Mouse (Mus musculus) c-Kit-positive CD71-negative TER-119-negative erythroid progenitor cells, embryonic 14.5 days (primary cell): Measurements from ENCODE around the gene Gm21987.

Experiments
- DNase-seq: peaks from one replicate; pipeline ENCODE4 v3.0.0-alpha.2; 2013; ENCODE audit warnings: low read depth

Gm21987 gene

DNA sequence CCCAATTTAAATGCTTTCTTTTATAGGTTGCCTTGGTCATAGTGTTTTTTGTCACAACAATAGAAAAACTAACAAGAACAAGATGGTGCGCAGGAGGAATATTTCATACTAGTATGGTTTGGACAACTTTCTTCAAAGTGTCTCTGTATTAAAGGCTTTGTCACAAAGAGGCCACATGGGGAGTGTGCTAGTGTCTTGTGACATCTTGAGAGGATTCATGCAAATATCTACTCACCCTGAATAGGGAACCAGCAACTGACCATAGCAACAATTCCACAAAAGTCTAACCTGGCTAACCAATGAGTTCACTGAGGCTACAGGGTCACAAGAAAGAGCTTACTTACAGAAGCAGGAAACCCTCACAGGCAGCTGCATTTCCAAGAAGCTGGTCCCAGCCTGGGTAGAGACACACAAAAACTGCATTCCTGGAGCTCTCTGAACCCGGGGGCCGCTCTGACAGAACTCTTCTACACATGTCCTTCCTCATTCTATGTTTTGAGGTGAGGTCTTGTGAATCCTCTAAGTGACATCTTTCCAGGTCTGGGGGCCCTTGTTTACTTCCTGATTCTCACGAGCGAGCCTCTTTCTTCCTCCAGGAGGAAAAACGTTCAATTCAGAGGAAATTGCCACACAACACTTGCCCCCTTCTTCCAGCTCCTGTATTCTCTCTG, 48.4 kb downstream of the Gm21987 start:
- DNase-seq = no peak

GRCm38 (mm10) chr16:38396155-38396554, 49.3 kb downstream of the Gm21987 start:
- no peak for DNase-seq

DNA sequence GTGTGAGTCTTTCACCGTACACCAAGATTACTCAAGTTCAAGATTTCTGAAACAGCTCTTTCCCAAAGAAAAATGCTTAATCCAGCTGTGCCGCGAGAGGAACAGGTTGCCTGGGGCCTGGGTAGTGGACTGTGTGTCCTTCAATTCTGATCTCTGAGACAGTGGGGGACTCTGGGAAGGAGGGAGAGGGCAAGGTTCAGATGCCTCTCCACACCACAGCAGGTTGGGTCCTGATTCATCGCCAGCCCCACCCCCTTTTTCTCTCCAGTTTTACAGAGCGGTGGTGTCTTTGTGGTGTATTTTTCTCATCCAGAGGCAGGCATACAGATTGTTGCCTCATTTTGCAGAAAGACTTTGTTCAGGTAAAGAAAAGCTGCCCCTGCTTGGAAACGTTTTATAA, 51.4 kb downstream of the Gm21987 start:
- DNase-seq = no peak

GRCm38 (mm10) chr16:38399076-38399475, 52.2 kb downstream of the Gm21987 start:
- DNase-seq = no peak

DNA sequence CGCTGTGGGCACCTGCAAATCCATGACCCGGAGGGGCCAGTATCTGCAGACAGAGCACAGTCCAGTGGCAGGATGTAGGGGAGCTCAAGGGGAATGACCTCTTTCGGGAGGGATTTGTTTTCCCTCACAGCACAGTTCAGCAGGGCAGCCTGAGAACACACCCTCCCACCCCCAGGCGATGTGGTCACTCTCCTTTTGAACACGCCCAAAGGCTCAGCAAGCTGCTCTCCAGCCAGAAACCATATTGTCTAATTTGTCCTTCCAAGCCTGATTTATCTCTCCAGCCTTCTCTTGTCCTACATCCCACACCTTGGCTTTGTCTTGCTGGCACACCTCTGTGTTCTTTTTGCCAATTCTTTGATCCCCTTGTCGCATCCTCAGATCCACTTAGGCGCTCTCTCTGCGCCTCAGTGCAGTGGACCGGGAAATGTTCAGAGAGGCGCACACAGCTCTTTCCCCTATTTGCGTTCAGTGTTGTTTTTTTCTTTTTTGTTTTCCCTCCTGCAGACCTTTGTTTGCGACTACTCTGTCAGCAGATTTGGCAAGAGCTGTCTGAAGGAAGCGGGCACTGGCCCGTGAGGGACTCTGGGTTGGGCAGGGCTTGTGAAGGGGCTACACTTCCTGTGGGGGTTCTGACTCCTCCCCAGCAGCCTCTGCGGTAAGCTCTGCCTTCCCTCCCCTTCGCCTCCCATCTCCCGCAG, 52.8 kb downstream of the Gm21987 start:
- DNase-seq = no peak

- DNase-seq = no peak
These were observed 53.6 kb downstream of the Gm21987 start for GRCm38 (mm10) chr16:38400311-38400960.

DNA sequence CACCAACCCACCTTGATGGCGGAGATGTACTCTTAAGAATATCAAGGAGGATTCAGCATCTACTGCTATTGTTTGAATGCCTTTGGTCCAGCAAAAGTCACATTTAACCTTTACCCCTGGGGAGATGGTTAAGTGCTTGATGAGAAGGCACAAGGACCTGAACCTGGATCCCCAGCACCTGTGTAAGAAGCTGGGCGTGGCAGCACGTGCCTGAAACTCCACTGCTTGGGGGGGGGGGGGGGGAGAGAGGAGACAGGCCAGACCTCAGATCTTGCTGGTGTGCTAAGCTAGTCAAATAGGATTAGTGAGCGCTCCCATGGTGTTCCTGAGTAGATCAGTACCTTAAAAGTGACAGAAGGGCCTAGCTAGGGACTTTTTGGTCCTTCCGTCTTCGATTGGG, 54.6 kb downstream of the Gm21987 start:
- DNase-seq = no peak

GRCm38 (mm10) chr16:38403639-38404038, 56.8 kb downstream of the Gm21987 start:
- DNase-seq = no peak

- DNase-seq = no peak
These were observed 59.5 kb downstream of the Gm21987 start for GRCm38 (mm10) chr16:38406293-38406692.

- no peak for DNase-seq
These were observed 59.9 kb downstream of the Gm21987 start for GRCm38 (mm10) chr16:38406708-38407107.

DNA sequence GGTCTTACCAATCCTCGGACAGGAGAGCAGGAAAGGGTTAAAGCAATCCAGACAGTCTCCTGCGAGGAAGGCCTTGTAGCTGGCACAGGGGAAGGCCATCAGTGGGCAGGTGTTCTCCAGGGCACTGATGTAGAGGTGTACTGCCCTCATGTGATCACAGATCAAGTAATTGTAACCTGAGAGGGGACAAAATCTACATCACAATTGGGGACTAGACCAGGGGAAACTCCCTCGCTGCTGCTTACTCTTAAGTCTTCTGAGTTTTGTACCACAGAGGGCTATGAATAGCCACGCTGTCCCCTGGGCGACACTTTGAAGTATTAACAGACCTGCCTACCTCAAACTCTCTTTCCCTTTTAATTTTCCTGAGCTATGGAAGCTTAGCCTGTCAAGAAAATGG, 60.7 kb downstream of the Gm21987 start:
- DNase-seq = no peak

- DNase-seq = no peak
These were observed 61.6 kb downstream of the Gm21987 start for GRCm38 (mm10) chr16:38408416-38408815.
